Mouse (Mus musculus) hindbrain, embryonic 10.5 days (tissue): ENCODE measurements around the gene Mbnl2. TPM values are rescaled to one million over a fixed set of nuclear protein-coding genes. Genes with fewer than 3 reads are reported as not detected.

Experiments used
- DNase-seq: peaks from one replicate; pipeline ENCODE4 v3.0.0-alpha.2; 2017; ENCODE audit warnings: low spot score
- H3K27ac ChIP-seq: fragments of 300-500 bp; sonication (generic); 2 replicates; pipeline ENCODE4 v1.5.1; 2016; ENCODE audit warnings: mild to moderate bottlenecking, moderate library complexity
- H3K27me3 ChIP-seq: fragments of 300-500 bp; sonication (generic); 2 replicates; pipeline ENCODE4 v1.6.1; 2016; ENCODE audit warnings: mild to moderate bottlenecking; ENCODE audit not compliant: poor library complexity, insufficient read depth, severe bottlenecking
- H3K36me3 ChIP-seq: fragments of 300-500 bp; sonication (generic); 2 replicates; pipeline ENCODE4 v1.6.1; 2016; ENCODE audit warnings: mild to moderate bottlenecking, moderate library complexity
- H3K4me1 ChIP-seq: fragments of 300-500 bp; sonication (generic); replicated peaks from 2 replicates; pipeline ENCODE4 v1.6.1; 2016; ENCODE audit warnings: mild to moderate bottlenecking
- H3K4me3 ChIP-seq: fragments of 300-500 bp; sonication (generic); 2 replicates; pipeline ENCODE4 v1.5.1; 2016; ENCODE audit warnings: mild to moderate bottlenecking, moderate library complexity
- H3K9me3 ChIP-seq: fragments of 300-500 bp; sonication (generic); 2 replicates; pipeline ENCODE4 v1.6.1; 2016; ENCODE audit warnings: mild to moderate bottlenecking, moderate library complexity
- WGBS: fragments of 180-500 bp; shearing (Covaris S2); methylation state at CpG from one replicate; pipeline ENCODE4 v1.1.7; 2016; 5-methylcytosine and 5-hydroxymethylcytosine counted together
- polyA plus RNA-seq: library from polyadenylated mRNA; unstranded; fragments of >200 nt; fragmentation: Nextera tagmentation; extraction: Ambion mirVana; gene quantifications from 2 replicates; pipeline ENCODE4 v1.2.1, GENCODE M21; 2016

Gene Mbnl2
- polyA plus RNA-seq, 1 experiment from 2014 or later: 29.4 TPM

- Histone ChIP-seq H3K36me3 (no peaks in the 10 kb centered on the region), H3K4me3 (no peak overlapping the region), H3K27ac (no peak overlapping the region), H3K4me1 (peaks cover 47% of the 10 kb centered on the region), H3K9me3 (no peaks in the 10 kb centered on the region), H3K27me3 (no peaks in the 10 kb centered on the region)
- no peak for DNase-seq
- WGBS: 87% methylated on average over 6 of the region's 6 CpGs
These were observed 19.0 kb downstream of the Mbnl2 start for GRCm38 (mm10) chr14:120294480-120294879.

GRCm38 (mm10) chr14:120295355-120296220 lies 20.1 kb downstream of the Mbnl2 start:
- no peaks in the 10 kb centered on the region for H3K27me3 ChIP-seq
- H3K4me1 ChIP-seq: peaks cover 46% of the 10 kb centered on the region
- H3K36me3 ChIP-seq: no peaks in the 10 kb centered on the region
- 84% methylated on average over 13 of the region's 13 CpGs for WGBS
- DNase-seq: no peak
- H3K27ac ChIP-seq: peak overlapping the region; percentile 46
- no peaks in the 10 kb centered on the region for H3K9me3 ChIP-seq
- H3K4me3 ChIP-seq: no peak overlapping the region

- H3K27me3 ChIP-seq: no peaks in the 10 kb centered on the region
- no peak for DNase-seq
- no peaks in the 10 kb centered on the region for H3K9me3 ChIP-seq
- peak overlapping the region; percentile 46 for H3K27ac ChIP-seq
- peaks cover 44% of the 10 kb centered on the region for H3K4me1 ChIP-seq
- H3K36me3 ChIP-seq: no peaks in the 10 kb centered on the region
- 80% methylated on average over 17 of the region's 17 CpGs for WGBS
- H3K4me3 ChIP-seq: no peak overlapping the region
These were observed 20.9 kb downstream of the Mbnl2 start for GRCm38 (mm10) chr14:120296231-120297006.

- Histone ChIP-seq H3K4me1 (peaks cover 36% of the 10 kb centered on the region), H3K27ac (peak overlapping the region; percentile 46), H3K36me3 (no peaks in the 10 kb centered on the region), H3K27me3 (no peaks in the 10 kb centered on the region), H3K9me3 (no peaks in the 10 kb centered on the region), H3K4me3 (no peak overlapping the region)
- no peak for DNase-seq
- 71% methylated on average over 16 of the region's 16 CpGs for WGBS
These were observed 21.8 kb downstream of the Mbnl2 start for GRCm38 (mm10) chr14:120297137-120297749.

GRCm38 (mm10) chr14:120297833-120298232 lies 22.4 kb downstream of the Mbnl2 start:
- Histone ChIP-seq H3K27me3 (no peaks in the 10 kb centered on the region), H3K27ac (no peak overlapping the region), H3K9me3 (no peaks in the 10 kb centered on the region), H3K4me1 (peaks cover 34% of the 10 kb centered on the region), H3K36me3 (no peaks in the 10 kb centered on the region), H3K4me3 (no peak overlapping the region)
- no peak for DNase-seq
- 82% methylated on average over 6 of the region's 6 CpGs for WGBS

GRCm38 (mm10) chr14:120298439-120298838 lies 23.0 kb downstream of the Mbnl2 start:
- Histone ChIP-seq H3K4me1 (peaks cover 38% of the 10 kb centered on the region), H3K36me3 (no peaks in the 10 kb centered on the region), H3K4me3 (no peak overlapping the region), H3K27me3 (no peaks in the 10 kb centered on the region), H3K27ac (no peak overlapping the region), H3K9me3 (no peaks in the 10 kb centered on the region)
- 87% methylated on average over 5 of the region's 5 CpGs for WGBS
- no peak for DNase-seq

- no peak overlapping the region for H3K27ac ChIP-seq
- peaks cover 39% of the 10 kb centered on the region for H3K4me1 ChIP-seq
- no peaks in the 10 kb centered on the region for H3K36me3 ChIP-seq
- WGBS: 80% methylated on average over 3 of the region's 3 CpGs
- DNase-seq: no peak
- H3K27me3 ChIP-seq: no peaks in the 10 kb centered on the region
- H3K9me3 ChIP-seq: no peaks in the 10 kb centered on the region
- H3K4me3 ChIP-seq: no peak overlapping the region
These were observed 24.2 kb downstream of the Mbnl2 start for GRCm38 (mm10) chr14:120299716-120300115.

GRCm38 (mm10) chr14:120300191-120300590 lies 24.7 kb downstream of the Mbnl2 start:
- WGBS: 78% methylated on average over 4 of the region's 4 CpGs
- Histone ChIP-seq H3K9me3 (no peaks in the 10 kb centered on the region), H3K36me3 (no peaks in the 10 kb centered on the region), H3K27ac (no peak overlapping the region), H3K4me1 (peaks cover 37% of the 10 kb centered on the region), H3K4me3 (no peak overlapping the region), H3K27me3 (no peaks in the 10 kb centered on the region)
- no peak for DNase-seq

GRCm38 (mm10) chr14:120300814-120301213 lies 25.3 kb downstream of the Mbnl2 start:
- WGBS: 97% methylated on average over 4 of the region's 4 CpGs
- H3K27me3 ChIP-seq: no peaks in the 10 kb centered on the region
- H3K4me1 ChIP-seq: peaks cover 31% of the 10 kb centered on the region
- no peak for DNase-seq
- H3K4me3 ChIP-seq: no peak overlapping the region
- no peaks in the 10 kb centered on the region for H3K36me3 ChIP-seq
- no peak overlapping the region for H3K27ac ChIP-seq
- H3K9me3 ChIP-seq: no peaks in the 10 kb centered on the region

GRCm38 (mm10) chr14:120302913-120303548 lies 27.6 kb downstream of the Mbnl2 start:
- Histone ChIP-seq H3K4me1 (peaks cover 18% of the 10 kb centered on the region), H3K27ac (0 out of 2 replicates have a peak overlapping the region, but pooled peaks have one; percentile 9), H3K4me3 (no peak overlapping the region), H3K36me3 (no peaks in the 10 kb centered on the region), H3K27me3 (no peaks in the 10 kb centered on the region), H3K9me3 (no peaks in the 10 kb centered on the region)
- no peak for DNase-seq
- 30% methylated on average over 6 of the region's 6 CpGs for WGBS

- no peaks in the 10 kb centered on the region for H3K27me3 ChIP-seq
- DNase-seq: no peak
- 82% methylated on average over 11 of the region's 11 CpGs for WGBS
- no peak overlapping the region for H3K27ac ChIP-seq
- H3K9me3 ChIP-seq: no peaks in the 10 kb centered on the region
- H3K4me1 ChIP-seq: peaks cover 28% of the 10 kb centered on the region
- no peaks in the 10 kb centered on the region for H3K36me3 ChIP-seq
- H3K4me3 ChIP-seq: no peak overlapping the region
These were observed 30.8 kb downstream of the Mbnl2 start for GRCm38 (mm10) chr14:120306229-120306628.

- peaks cover 33% of the 10 kb centered on the region for H3K4me1 ChIP-seq
- no peak overlapping the region for H3K27ac ChIP-seq
- H3K36me3 ChIP-seq: no peaks in the 10 kb centered on the region
- no peak for DNase-seq
- no peaks in the 10 kb centered on the region for H3K27me3 ChIP-seq
- no peaks in the 10 kb centered on the region for H3K9me3 ChIP-seq
- H3K4me3 ChIP-seq: no peak overlapping the region
- WGBS: 72% methylated on average over 3 of the region's 3 CpGs
These were observed 31.9 kb downstream of the Mbnl2 start for GRCm38 (mm10) chr14:120307356-120307755.
